Mouse (Mus musculus) kidney, embryonic 15.5 days (tissue): ENCODE data around the gene Mterf1b. TPM values are rescaled to one million over a fixed set of nuclear protein-coding genes. Genes with fewer than 3 reads are reported as not detected.
A peak's percentile ranks its signal among the peaks of the same experiment; 100 is the strongest.
"Not testable (repeated sequence)": the region's sequence is repeated elsewhere in the genome, so short reads cannot be mapped to it uniquely, and the experiment has no call there.

ENCODE experiments used
- ATAC-seq: fragments of 200-750 bp; cut with Nextera tagmentation; replicated peaks from 2 replicates; pipeline ENCODE4 v1.8.0; 2017; ENCODE audit warnings: moderate TSS enrichment; ENCODE audit not compliant: low FRiP score
- H3K27ac ChIP-seq: fragments of 300-500 bp; sonication (generic); 2 replicates; pipeline ENCODE4 v1.5.1; 2015; ENCODE audit warnings: mild to moderate bottlenecking, inconsistent platforms
- H3K27me3 ChIP-seq: fragments of 300-500 bp; sonication (generic); 2 replicates; pipeline ENCODE4 v1.6.1; 2015; ENCODE audit warnings: inconsistent platforms
- H3K36me3 ChIP-seq: fragments of 300-500 bp; sonication (generic); 2 replicates; pipeline ENCODE4 v1.6.1; 2015; ENCODE audit warnings: inconsistent platforms
- H3K4me1 ChIP-seq: fragments of 300-500 bp; sonication (generic); 2 replicates; pipeline ENCODE4 v1.6.1; 2015; ENCODE audit warnings: inconsistent platforms
- H3K4me2 ChIP-seq: fragments of 300-500 bp; sonication (generic); 2 replicates; pipeline ENCODE4 v1.6.1; 2015; ENCODE audit warnings: moderate library complexity, mild to moderate bottlenecking, inconsistent platforms
- H3K4me3 ChIP-seq: fragments of 300-500 bp; sonication (generic); replicated peaks from 2 replicates; pipeline ENCODE4 v1.5.1; 2015; ENCODE audit warnings: mild to moderate bottlenecking, inconsistent platforms
- H3K9ac ChIP-seq: fragments of 300-500 bp; sonication (generic); 2 replicates; pipeline ENCODE4 v1.6.1; 2015; ENCODE audit warnings: mild to moderate bottlenecking, inconsistent platforms
- H3K9me3 ChIP-seq: fragments of 300-500 bp; sonication (generic); replicated peaks from 2 replicates; pipeline ENCODE4 v1.6.1; 2016; ENCODE audit warnings: inconsistent platforms
- WGBS: fragments of 180-500 bp; shearing (Covaris S2); methylation state at CpG from one replicate; pipeline ENCODE4 v1.1.7; 2015; ENCODE audit warnings: mixed read lengths; 5-methylcytosine and 5-hydroxymethylcytosine counted together
- polyA plus RNA-seq: library from polyadenylated mRNA; unstranded; fragments of >200 nt; fragmentation: Nextera tagmentation; extraction: Ambion mirVana; gene quantifications from 2 replicates; pipeline ENCODE4 v1.2.1, GENCODE M21; 2015

Gene Mterf1b
- polyA plus RNA-seq: 3.5 and 3.7 TPM in 2 replicates

DNA sequence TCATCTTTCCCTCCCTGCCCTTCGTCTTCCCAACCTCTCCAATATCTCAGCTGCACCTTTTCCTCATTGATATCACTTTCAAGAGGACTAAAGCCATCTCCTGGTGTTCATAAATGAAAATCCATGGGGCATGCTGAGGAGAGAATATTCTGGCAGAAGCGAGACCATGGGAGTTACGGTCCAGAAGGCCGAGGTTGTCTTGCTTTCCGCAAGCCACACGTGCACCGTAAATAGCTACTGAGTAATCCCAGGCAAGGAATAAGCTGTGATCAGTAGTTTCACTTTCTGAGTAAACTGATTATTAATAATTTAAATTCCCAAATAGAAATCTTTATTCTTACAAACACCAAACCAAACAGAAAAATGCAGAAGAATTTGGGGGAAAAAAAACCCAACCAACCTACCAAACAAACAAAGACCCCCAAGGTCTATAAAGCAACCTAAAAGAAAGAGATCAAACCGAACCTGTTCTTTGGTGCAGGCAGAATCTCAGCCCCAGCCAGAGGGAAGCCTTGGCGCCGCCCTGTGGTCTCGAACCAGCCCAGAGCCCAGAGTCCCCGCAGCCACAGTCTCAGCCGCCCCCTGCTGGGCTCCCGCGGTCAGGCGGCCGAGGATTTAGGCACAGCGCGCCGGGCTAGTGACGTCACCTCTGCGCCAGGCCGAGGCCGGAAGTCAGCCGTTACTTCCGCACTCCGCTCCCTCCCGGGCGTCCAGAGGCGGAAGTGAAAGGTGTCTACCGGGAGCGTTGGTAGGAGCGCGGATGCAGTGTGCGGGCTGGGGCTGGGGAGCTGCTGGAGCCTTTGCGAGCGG, at the start of gene Mterf1b:
TSS of gene Mterf1b (plus strand) at position 697 of the 810 bp plus-strand sequence.
- Histone ChIP-seq H3K4me2 (peak within 1 kb of the TSS; percentile 69), H3K4me3 (peak within 1 kb of the TSS; percentile 46), H3K9ac (peak within 1 kb of the TSS; percentile 37; the same call in 1 of the 2 replicates)
- WGBS: 58% methylated on average over 12 of the region's 37 CpGs
- H3K4me1 ChIP-seq, H3K9me3 ChIP-seq, H3K27me3 ChIP-seq, H3K27ac ChIP-seq, H3K36me3 ChIP-seq: not testable (repeated sequence)
- ATAC-seq: peak; percentile 99

DNA sequence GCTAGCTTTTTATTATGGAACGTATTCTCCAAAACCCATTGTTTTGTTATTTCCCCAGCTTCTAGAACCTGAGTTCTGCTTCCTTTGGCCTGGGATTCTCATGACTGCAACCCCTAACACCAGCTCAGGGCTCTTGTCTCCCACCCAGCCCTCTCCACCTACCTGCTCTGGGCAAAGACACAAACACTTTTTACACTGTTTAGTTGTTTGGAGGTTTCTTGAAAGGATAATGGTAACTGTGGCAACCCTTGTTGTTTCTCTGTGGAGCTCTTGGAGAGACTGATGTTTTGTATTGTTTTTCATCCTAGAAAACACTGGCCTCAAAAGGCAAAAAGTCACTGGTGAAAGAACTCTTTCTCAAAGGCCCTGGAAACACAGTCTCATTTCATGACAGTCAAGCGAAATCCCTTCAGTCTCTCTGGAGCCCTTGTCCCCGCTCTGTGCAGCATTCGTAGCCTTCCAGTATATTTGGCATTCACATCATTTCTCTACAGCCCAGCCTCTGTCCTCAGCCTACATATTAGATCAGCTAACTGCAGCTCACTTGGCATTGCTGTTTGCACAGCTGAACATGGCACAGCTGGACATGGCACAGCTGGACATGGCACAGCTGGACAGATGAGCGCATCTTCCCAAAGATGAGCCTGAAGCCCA, 32.6 kb upstream of the Mterf1b start:
- H3K4me3 ChIP-seq, H3K9me3 ChIP-seq, H3K9ac ChIP-seq, H3K4me2 ChIP-seq, ATAC-seq, H3K27ac ChIP-seq, H3K36me3 ChIP-seq, H3K27me3 ChIP-seq, H3K4me1 ChIP-seq: not testable (repeated sequence)
- 88% methylated on average over 4 of the region's 5 CpGs for WGBS

DNA sequence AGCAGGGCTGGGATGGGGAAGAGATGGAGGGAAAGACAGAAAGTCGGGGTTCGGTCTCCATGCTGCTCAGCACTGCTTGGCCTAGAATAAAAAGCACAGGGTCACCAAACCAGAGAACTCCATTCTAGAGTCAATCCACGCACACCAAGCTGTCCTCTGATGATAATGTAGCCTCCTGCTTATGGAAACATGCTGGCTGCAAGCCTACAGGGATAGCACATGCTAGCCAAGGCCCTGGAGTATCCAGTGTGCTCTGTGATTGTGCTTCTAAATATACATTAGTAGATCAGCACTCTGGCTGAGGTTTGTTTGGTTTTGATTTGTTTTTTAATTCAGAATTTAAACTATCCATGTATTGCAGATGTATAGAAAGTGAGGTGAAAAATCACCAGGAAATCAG, 30.6 kb upstream of the Mterf1b start:
- 86% methylated on average over 3 of the region's 3 CpGs for WGBS
- H3K9me3 ChIP-seq: no peaks in the 10 kb centered on the region
- ATAC-seq: no peak
- H3K27ac ChIP-seq: no peak overlapping the region
- H3K4me3 ChIP-seq: no peak overlapping the region
- no peaks in the 10 kb centered on the region for H3K36me3 ChIP-seq
- H3K4me2 ChIP-seq: no peak overlapping the region
- H3K9ac ChIP-seq: no peak overlapping the region
- H3K27me3 ChIP-seq: no peaks in the 10 kb centered on the region
- no peaks in the 10 kb centered on the region for H3K4me1 ChIP-seq

DNA sequence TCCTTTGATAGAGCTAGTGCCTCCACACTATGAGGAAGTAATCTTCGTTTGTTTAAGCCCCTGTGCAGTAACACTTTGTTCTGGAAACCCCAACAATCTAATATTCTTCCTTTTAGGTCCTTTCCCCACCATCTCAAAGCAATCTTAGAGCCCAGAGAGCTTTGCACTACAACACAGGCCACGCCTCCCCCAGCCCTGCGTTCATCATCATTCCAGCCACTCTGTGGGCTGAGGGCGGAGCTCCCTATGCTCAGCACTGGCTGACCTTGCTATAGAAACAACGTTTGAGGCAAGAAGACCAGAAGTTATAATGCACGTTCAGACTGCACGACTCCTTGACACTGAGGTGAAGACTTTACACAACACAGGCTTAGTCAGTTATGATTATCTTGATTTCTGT, 29.7 kb upstream of the Mterf1b start:
- no peak for ATAC-seq

DNA sequence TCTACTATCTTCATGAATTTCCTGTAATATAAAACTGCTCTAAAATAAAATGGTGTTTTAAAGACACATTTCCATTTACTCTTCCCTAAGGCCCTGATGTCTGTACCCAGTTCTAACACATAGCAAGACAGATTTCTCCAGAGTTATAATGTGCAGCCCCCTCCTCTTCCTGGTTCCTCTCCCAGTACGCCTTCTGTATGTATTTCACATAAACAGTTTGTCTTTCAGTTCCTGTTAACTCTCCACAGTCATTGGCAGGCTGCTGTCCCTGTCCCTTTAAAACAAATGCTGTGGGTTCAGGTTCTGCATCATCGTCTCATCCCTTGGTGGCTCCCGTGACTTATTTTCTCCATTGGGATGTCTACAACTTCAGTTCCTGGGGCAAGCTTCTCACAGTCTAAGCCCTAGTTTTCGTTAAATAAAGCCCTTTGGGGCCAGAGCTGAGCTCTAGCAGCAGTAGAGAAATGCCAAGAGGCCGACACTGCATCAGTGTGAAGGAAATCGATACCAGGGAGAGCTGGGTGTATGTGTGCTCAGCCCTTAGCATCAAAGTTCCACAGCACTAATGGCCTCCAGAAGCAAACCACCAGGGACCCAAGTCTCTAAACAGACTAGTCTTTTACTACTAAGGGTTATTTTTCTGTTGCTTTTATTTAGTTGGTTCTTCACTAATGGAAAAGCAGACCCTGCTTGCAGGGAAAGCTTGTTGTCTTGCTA, 24.2 kb upstream of the Mterf1b start:
- H3K36me3 ChIP-seq, ATAC-seq, H3K27ac ChIP-seq, H3K4me1 ChIP-seq, H3K4me2 ChIP-seq, H3K9ac ChIP-seq, H3K9me3 ChIP-seq, H3K4me3 ChIP-seq, H3K27me3 ChIP-seq: not testable (repeated sequence)
- 66% methylated on average over 6 of the region's 6 CpGs for WGBS

More for the DNA sequence above, 29.7 kb upstream of the Mterf1b start:
- H3K4me1 ChIP-seq: no peaks in the 10 kb centered on the region
- no peak overlapping the region for H3K4me2 ChIP-seq
- H3K36me3 ChIP-seq: no peaks in the 10 kb centered on the region
- H3K27ac ChIP-seq: no peak overlapping the region
- H3K27me3 ChIP-seq: no peaks in the 10 kb centered on the region
- no peaks in the 10 kb centered on the region for H3K9me3 ChIP-seq
- WGBS: 63% methylated on average over 7 of the region's 7 CpGs
- no peak overlapping the region for H3K4me3 ChIP-seq
- H3K9ac ChIP-seq: no peak overlapping the region

DNA sequence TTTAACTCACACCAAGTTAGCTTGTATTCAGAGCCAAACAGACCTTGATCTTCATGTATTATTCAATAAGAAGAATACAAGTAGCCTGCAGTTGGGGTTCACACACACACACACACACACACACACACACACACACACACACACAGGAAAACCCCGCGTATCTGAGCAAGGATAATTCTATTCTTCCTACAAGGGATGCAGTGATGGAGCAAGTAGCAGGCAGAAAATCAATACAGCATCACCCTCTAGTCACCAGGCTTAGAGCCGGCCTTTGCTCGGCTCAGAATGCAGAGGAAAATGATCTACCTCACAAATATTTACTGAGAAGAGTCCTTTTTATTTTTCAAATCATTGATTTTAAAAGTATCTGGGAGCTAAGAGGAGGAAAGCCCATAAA, 23.6 kb upstream of the Mterf1b start:
- H3K4me2 ChIP-seq, ATAC-seq, H3K27me3 ChIP-seq, H3K9ac ChIP-seq, H3K4me1 ChIP-seq, H3K9me3 ChIP-seq, H3K4me3 ChIP-seq, H3K27ac ChIP-seq, H3K36me3 ChIP-seq: not testable (repeated sequence)
- WGBS: 83% methylated on average over 4 of the region's 4 CpGs

DNA sequence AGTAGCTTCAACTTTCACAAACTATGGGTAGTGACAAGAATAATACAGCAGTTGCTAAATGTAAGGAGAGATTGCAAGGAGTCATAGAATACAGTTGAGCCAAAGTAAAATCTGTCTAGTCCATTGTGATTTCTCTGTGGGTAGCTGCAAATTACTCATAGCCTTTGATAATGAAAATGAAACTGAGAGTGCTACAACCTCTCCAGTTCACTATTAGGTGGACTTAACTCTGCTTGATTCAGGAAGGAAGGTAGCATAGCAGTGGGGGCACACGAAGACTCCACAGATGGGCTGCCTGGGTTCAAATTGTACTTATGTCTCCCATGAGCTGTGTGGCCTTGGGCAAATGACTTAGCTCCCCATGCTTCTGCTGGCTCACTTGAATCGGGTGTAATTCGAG, 15.7 kb upstream of the Mterf1b start:
- ATAC-seq: not testable (repeated sequence)
- 83% methylated on average over 3 of the region's 3 CpGs for WGBS

DNA sequence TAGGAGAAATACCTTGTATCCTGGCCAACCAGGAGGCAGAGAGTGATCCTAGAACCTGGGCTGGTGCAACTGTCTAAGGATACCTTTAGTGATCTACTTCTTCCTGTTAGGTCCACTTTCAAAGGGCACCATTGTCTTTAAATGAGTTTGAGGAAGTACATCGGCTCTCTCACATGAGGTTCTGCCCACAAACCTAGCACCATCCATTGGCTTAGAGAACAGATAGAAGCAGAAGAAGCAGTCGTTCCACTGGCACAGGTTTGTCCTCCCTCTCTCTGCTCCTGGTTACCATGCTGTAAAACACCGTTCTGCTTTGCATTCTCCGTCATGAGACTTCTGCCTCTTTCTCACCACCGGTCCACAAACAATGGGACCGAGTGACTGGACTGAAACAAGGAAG, 12.8 kb upstream of the Mterf1b start:
- H3K9ac ChIP-seq: no peak overlapping the region
- 83% methylated on average over 6 of the region's 6 CpGs for WGBS
- H3K27me3 ChIP-seq: no peaks in the 10 kb centered on the region
- H3K27ac ChIP-seq: no peak overlapping the region
- no peaks in the 10 kb centered on the region for H3K9me3 ChIP-seq
- H3K4me2 ChIP-seq: no peak overlapping the region
- no peak for ATAC-seq
- H3K4me3 ChIP-seq: no peak overlapping the region
- no peaks in the 10 kb centered on the region for H3K36me3 ChIP-seq
- H3K4me1 ChIP-seq: no peaks in the 10 kb centered on the region

More for the DNA sequence above, 15.7 kb upstream of the Mterf1b start:
- not testable (repeated sequence) for H3K9me3 ChIP-seq, H3K4me3 ChIP-seq, H3K36me3 ChIP-seq, H3K4me1 ChIP-seq, H3K27me3 ChIP-seq, H3K9ac ChIP-seq, H3K27ac ChIP-seq, H3K4me2 ChIP-seq

DNA sequence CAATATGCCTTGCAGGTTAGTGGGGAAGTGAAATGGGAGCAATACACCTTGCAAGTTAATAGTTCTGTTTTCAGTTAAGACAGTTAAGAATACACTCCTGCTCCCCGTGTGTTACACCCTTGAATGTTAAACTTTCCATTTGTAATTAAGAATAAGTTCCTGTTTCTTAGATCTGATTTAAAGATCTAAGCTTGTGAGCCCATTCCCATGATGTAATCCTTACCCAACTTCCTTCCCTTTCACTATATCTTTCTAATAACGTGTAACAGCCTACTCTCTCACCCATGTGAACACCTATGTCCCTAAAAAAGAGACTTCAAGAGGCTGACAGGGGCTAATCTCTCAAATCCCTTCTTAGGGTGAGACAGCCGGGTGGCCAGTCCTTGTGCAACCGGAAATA, 5.4 kb upstream of the Mterf1b start:
- no peaks in the 10 kb centered on the region for H3K9me3 ChIP-seq
- no peak overlapping the region for H3K9ac ChIP-seq
- H3K4me3 ChIP-seq: no peak overlapping the region
- no peak for ATAC-seq
- H3K4me1 ChIP-seq: no peaks in the 10 kb centered on the region
- H3K4me2 ChIP-seq: no peak overlapping the region
- H3K27me3 ChIP-seq: no peaks in the 10 kb centered on the region
- H3K27ac ChIP-seq: no peak overlapping the region
- no peaks in the 10 kb centered on the region for H3K36me3 ChIP-seq
- 64% methylated on average over 4 of the region's 4 CpGs for WGBS

DNA sequence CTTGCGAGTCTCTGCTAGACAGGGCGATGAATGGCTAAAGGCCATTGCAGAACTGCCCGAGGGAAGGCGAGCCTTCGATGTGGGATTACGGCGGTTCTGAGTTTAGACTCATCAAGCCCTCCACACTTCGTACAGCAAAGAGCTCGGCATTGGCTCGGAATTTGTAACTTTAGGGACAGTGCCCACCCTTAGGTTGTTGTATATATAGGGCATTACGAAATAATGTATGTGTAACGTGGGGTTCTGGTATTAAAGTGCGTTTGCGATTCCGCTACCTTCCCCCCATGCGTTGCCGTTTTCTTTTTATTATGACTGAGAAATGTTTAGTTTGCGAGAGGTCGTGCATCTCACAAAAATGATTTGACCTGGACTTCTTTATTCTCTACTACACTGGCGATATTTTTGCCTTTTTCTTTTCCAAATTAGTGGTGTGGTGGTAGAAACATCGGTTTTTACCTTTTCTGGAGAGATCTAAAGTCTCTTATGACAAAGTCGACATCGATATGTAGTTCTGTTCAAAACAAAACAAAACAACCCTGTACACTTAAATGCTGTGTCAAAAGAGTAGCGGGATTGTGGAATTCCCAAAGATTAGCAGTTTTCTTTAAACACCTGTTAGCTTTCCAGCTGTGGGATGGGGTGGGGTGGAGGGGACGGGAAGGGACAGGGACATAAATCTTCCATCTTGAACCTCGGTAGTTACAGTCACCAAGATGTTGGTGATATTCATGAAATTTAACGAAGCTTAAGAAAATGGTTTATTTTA, 497 bp downstream of the Mterf1b start:
- H3K9me3 ChIP-seq, H3K36me3 ChIP-seq, ATAC-seq, H3K27me3 ChIP-seq, H3K27ac ChIP-seq, H3K4me1 ChIP-seq: not testable (repeated sequence)
- WGBS: 6% methylated on average over 15 of the region's 27 CpGs
- Histone ChIP-seq H3K4me3 (peak overlapping the region; percentile 46), H3K4me2 (peak overlapping the region; percentile 69), H3K9ac (peak overlapping the region; percentile 37; the same call in 1 of the 2 replicates)

DNA sequence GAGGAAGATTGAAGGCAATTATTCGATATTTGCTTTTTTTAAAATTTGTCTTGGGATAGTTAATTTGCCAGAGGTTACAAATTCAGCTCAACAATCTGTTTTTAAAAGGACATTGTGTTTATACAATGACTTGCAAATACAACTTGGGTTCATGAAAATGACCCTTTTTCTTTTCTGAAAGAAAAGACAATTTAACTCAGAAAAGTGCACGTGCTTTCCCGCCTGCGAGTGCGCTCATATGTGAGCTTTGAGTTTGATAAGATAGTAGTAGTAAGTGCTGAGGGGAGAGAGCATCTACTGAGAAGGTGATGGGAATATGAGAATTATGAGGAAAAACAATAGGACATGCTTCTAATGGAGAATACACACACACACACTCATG, 1.1 kb downstream of the Mterf1b start:
- Histone ChIP-seq H3K27me3 (no peaks in the 10 kb centered on the region), H3K4me1 (0 out of 2 replicates have a peak, but pooled peaks cover 3% of the 10 kb centered on the region), H3K4me2 (peak overlapping the region; percentile 69), H3K9me3 (no peaks in the 10 kb centered on the region), H3K36me3 (no peaks in the 10 kb centered on the region), H3K27ac (no peak overlapping the region), H3K9ac (no peak overlapping the region), H3K4me3 (peak overlapping the region; percentile 46; the same call in 1 of the 2 replicates)
- no peak for ATAC-seq
- WGBS: 82% methylated on average over 5 of the region's 5 CpGs
